Mouse (Mus musculus) stomach, postnatal 0 days (tissue): ENCODE measurements around the gene Calu.
A peak's percentile ranks its signal among the peaks of the same experiment; 100 is the strongest.

ENCODE experiments used
- CTCF ChIP-seq: IDR thresholded peaks from 2 replicates; pipeline ENCODE4 v1.5.1; 2016; ENCODE audit warnings: antibody characterized with exemption, low read depth, mild to moderate bottlenecking, moderate library complexity
- EP300 ChIP-seq: optimal IDR thresholded peaks from 2 replicates; pipeline ENCODE3; 2016; ENCODE audit warnings: antibody characterized with exemption

- peak; percentile 57 for TF ChIP-seq CTCF
- no peak for TF ChIP-seq EP300
These were observed 3.7 kb downstream of the Calu start for GRCm38 (mm10) chr6:29351613-29352012.
